Mouse (Mus musculus) ovary, postnatal 14 days (tissue): Measurements from ENCODE around the gene Tusc2.
A peak's percentile ranks its signal among the peaks of the same experiment; 100 is the strongest.

Source experiments
- DNase-seq: peaks from one replicate; pipeline ENCODE4 v3.0.0; 2022; ENCODE audit warnings: low spot score

Gene Tusc2

DNA sequence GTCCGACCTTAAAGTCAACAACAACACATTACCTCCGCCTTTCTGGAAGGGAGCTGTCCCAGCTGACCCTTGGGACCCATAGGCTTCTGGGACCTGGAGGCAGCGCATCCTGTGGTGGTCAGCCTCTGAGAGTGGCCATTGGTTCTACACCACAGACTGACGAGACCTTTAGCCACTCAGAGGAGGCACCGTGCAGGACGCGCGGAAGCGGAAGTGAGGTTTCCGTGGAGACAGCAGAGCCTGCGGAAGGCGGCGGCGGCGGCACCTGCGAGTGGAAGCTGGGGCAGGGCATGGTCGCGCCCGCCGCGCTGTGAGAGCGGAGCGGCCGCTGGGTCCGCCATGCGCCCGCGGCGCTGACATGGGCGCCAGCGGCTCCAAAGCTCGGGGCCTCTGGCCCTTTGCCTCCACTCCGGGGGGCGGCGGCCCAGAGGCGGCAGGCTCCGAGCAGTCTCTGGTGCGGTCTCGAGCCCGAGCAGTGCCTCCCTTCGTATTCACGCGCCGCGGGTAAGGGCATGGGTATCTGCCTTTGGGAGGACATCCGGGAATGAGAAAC is at the start of gene Tusc2:
TSS of gene Tusc2 (plus strand) at position 227 of the 553 bp plus-strand sequence.
- DNase-seq = peak; percentile 89

DNA sequence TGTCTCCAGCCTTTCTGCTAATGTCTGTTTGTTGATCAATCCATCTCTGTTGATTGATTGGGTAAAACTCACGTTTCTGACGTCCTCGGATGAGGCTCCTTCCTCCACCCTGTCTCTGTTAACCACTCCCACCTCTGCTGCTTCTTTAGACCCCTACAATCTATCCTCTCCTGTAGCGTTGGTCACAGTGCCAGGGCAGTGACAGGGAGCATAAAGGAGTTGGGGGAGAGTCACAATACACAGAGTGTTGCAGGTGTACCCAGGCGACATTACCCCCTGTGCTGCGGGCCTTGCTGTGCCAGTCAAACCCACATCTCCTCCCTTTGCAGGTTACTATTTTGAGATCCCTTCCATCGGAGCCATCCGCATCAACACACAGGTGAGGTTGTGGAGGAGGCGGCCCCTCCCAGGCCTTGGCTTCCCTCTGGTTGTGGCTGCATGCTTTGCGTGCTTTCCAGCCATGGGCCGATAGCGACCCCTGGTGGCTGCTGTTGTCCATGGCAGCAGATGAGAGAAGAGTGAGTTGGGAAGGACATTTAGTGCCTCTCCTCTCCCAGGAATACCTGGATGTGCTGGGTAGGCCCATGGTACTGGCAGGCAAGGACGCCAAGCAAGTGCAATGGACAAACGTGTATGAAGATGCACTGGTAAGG is 48.6 kb upstream of the Tusc2 start:
- peak; percentile 81 for DNase-seq

DNA sequence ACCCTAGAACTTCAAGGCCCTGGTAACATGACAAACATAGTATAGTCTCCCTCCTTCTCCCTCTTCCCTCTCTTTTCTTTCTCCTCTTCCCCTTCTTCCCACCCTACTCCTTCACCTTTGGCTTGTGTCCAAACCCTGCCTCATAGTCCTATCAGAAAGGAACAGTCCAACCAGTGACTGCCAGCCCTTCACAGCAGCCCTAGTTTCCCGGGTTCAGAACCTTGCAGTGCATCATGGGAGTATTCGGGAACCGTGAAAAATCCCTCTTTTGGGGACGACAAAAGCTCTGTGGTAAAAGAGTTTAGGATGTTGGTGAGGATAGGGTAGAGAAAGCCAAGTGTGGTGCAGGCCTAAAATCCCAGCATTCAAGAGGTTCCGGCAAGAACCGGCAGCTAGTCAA is 42.7 kb upstream of the Tusc2 start:
- no peak for DNase-seq

DNA sequence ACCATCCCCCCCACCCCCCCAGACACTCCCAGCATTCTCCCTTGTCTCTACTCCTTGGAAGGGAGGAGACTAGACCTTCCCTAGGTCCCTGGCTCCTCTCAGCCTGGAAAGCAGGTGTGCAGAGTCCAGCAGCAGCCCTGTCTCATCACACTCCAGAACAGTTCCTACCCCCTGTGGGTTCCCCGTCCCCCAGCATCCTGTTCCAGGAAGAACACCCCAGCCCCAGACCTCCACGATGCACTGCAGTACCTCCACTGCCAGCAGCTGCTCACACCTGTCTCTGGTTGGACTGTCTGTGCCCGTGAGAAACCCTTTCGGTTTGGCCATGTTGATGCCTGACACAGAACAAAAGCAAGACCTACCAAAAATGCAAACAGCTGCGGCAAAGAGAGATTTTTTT is 41.9 kb upstream of the Tusc2 start:
- no peak for DNase-seq

DNA sequence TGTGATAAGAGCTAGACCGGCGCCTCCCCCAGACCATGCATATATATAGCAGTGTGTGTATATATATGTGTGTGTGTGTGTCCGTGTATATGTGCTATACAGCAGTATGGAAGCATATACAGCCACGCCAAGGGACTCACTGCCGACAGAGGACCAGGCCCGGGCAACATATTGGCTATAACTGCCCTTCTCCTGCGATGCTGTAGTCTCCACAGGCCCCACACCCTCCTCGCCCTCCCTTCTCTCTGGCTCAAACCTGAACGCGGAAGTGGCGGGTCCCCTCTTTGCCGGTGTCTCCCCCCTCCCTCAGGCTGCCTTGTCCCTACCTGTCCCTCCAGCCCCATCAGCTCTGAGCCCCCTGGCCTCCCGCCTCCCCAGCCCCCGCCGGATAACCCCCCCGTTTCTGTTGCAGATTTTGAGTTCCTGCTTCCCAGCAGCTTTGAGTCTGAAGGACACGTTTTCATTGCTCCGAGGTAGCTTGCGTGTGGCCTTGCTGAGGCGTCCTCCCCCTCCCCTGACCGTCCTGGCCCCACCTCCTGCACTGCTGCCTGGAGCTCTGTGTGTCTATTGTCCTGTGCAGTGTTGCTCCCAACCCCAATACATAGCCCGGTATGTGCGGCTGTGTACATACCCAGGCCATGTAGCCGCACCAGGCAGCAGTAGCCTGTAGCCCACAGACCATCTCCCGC is 41.2 kb upstream of the Tusc2 start:
- no peak for DNase-seq

DNA sequence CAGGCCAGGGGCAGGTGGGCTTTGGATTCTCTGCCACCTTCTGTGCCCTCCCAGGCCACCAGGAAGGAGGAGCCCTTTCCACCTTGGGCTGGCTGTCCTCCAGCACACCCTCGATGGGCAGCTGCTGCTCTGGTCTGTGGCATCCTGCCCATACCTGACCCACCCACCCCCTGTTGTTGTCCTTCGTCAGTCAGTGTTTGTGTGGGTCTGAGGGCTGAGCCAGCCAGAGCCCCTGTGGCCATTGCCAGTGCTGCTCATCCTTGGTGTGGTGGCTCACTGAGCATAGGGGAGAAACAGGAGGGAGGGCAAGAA is 40.7 kb upstream of the Tusc2 start:
- no peak for DNase-seq

DNA sequence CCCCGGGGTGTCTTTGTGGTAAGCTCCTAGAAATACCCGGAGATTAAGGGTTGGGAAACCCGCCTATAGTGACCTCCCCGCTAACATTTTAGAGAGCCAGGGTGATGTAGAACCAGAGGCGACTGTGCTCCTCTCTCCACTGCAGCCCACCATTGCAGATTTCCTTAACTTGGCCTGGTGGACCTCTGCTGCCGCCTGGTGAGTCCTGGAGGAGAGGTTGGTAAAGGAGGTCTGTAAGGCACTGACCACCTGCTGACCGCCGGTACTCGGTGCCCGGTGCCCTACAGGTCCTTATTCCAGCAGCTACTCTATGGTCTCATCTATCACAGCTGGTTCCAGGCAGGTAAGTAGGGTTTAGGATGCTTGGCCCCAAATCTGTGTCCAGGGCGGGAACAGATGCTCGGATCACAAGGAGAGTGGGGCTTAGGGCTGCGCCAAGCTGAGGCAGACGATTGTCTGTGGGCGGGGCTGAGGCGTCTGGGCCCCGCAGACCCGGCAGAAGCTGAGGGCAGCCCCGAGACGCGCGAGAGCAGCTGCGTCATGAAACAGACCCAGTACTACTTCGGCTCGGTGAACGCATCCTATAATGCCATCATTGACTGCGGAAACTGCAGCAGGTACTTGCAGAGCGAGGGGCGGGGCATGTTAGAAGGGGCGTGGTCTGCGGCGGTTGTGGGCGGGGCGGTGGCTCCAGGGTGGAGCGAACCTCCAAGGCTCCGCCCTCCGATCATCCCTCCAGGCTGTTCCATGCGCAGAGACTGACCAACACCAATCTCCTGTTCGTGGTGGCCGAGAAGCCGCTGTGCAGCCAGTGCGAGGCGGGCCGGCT is 36.6 kb upstream of the Tusc2 start:
- peak; percentile 89 for DNase-seq

DNA sequence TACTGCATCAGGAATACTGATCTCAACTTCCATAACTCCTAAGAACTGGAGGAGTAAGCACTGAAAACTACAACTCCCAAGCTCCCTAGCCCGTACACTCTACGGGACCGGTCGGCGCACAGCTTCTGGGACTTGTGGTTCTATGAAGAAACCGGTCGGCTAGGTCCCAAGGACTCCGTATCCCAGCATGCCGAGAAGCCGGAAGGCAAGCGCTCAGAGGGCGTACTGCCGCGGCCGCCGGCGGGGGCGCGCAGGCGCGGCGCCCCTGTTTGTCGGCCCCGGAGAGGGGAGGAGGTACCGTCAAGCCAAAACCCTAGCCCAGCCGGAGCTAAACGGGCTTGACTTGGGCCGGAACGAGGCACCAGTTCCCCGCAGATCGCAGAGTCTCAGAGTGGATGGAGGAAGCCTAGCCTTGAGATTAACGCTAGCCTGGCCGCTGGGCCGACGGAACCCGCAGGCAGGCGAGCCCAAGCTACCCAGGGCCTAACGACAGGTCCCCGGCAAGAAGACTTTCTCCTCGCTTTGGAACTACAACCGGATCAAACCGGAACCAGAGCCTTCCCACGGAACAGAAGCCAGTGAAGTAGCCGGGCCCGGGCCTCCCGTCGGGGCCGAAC is 29.2 kb upstream of the Tusc2 start, which contains the start of gene Tmem115:
TSS of gene Tmem115 (plus strand) at position 155 of the 617 bp plus-strand sequence.
- DNase-seq = peak; percentile 78

DNA sequence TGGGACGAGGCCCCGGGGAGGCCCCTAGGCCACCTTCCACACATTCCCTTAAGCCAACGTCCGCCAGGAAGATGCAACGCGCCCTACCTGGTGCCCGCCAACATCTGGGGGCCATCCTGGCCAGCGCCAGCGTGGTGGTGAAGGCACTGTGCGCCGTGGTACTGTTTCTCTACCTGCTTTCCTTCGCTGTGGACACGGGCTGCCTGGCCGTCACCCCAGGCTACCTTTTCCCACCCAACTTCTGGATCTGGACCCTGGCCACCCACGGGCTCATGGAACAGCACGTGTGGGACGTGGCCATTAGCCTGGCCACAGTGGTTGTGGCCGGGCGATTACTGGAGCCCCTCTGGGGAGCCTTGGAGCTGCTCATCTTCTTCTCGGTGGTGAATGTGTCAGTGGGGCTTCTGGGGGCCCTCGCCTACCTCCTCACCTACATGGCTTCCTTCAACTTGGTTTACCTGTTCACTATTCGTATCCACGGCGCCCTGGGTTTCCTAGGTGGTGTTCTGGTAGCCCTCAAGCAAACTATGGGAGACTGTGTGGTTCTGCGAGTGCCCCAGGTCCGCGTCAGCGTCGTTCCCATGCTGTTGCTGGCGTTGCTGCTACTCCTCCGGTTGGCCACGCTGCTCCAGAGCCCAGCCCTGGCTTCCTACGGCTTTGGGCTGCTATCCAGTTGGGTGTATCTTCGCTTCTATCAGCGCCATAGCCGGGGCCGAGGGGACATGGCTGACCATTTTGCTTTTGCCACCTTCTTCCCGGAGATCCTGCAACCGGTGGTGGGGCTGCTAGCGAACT is 28.4 kb upstream of the Tusc2 start:
- DNase-seq = no peak

DNA sequence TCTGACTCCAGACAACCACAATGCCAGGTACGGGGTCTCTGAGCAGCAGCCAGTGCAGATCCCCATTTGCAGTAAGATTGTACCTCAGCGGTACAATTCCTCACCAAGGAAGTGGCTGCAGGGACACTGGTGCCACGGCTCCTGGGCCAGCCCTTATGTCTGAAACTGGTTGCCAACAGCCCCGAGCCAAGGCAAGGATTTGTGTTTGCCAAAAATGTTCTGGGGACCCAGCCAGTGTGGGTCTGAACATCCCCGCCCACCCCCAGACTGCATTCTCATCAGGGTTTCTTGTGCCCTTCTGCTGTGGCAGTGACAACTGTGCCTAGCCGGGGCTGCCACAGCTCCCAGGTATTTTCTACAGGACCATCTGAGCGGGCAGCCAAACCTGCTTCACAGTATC is 24.8 kb upstream of the Tusc2 start:
- no peak for DNase-seq

DNA sequence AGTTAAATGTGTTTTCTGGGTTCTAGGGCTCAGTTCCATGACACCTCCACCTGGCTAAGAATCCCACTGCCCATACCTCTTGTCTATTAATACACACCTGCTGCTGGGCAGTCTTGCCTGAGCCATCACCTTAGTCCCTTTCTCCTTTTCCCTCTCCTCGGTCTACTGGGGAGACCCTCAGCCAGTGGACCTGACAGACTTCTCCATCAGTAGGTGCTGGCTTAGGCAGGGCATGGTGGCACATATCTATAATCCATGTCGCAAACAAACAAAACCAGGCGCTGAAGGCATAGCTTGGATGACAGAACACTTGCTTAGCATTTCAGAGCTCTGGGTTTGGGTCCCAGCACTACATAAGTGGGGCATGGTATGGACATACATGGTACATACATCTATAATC is 24.3 kb upstream of the Tusc2 start:
- no peak for DNase-seq

DNA sequence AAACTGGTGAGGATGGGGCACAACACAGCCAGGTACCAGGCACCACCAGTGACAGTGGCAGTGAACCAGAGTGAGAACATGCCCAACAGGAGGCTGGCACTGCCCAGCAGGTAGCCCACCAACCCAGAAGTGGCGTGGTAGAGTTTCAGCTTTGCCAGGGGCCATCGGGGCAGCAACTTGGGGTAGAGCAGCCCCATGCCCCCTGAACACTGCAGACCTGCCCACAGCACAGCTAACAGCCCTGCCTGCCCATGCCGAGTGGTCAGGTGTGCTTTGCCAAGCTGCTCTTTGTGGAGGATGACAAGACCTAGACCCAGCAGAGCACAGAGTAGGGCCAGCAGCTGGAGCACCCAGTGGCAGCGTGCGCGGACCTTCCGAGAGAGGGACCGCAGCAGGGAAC is 23.1 kb upstream of the Tusc2 start:
- no peak for DNase-seq

DNA sequence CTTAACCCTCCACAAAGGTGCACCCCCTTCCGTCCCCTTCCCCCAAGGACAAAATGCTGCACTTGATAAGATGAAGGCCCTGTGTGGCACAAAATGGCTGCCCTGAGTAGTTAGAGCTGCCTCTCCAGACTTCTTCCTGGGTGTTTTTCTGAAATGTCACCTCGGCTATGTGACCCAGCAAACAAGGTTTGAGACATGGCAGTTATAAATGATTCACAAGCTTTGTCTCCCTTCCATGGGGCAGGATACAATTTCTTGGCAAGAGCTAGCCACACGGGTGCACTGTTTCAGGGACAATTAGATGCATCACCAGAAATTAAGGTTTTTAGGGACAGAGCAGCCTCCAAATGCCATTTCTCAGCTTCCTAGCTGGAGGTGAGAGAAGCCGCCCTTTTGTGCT is 22.6 kb upstream of the Tusc2 start:
- DNase-seq = no peak

DNA sequence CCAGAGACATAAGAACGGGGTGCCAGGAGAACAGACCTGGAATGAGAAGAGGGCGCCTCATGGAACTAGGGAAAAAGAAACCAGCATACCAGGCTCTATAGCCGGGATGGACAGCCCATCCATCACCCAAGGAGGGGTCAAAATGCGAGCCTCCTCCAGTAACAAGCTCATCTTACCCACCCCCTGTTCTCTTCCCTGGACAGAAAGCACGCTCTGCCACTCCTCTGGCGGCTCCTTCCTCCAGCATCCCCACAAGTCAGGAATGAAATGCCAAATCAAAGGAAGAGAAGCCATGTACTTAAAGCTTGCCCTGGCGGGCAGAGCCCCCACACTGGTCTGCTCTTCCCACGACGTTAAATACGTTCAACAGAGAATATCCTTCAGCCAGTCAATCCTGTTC is 22.1 kb upstream of the Tusc2 start:
- DNase-seq = no peak

DNA sequence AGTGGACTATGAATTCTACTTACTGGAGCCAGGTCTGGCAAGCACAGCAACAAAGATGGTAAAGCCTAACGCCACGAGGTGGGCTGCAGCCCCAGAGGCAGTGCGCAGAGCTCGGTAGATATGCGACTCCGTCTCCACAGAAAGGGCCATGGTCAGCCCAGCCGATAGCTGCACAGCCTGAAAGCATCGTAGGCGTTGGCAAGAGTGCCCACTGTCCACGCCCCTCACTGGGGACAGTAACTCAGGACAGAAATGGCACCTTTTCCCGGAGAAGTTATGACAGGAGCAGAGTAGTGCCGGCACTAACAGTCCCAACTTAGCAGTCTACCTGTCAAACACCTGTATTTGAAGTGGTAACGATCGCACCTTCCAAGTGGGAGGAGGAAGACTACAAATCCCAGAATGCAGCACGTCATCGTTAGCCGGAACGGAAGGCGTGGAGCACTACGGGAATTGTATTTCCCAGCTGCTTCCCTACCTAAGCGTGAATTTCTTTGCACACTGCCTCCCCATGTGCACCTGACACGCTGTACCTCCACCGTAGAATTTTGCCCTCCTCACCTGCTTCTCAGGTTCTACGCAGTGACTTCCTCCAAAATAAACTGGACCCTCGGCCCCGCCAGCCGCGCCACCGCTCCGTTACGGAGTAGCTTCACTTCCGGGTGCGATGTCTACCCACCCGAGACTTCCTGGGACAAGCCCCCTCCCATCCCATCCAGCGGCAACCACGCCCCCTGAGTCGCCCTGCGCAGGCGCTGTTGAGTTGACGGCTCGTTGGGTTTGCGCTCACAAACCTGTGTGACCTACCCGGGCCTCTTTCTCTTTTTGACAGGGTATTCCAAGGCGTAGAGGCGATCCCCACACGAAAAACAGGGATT is 21.3 kb upstream of the Tusc2 start, which contains the start of the genes Cyb561d2 and Nprl2:
TSS of gene Cyb561d2 (minus strand) at position 720 of the 878 bp plus-strand sequence.
TSS of gene Nprl2 (plus strand) at position 753 of the 878 bp plus-strand sequence.
- peak; percentile 86 for DNase-seq

DNA sequence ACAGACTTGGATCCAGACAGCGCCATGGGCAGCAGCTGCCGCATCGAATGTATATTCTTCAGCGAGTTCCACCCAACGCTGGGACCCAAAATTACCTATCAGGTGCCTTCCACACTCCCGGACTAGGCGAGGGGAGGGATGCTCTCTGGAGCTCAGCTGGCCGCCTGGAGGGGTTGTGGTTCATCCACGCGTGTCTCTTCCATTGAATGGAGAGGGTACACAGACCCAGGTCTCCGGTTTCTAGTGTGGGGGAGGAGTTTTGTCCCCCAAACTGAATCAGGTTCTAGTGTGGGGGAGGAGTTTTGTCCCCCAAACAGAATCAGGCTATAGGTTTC is 20.7 kb upstream of the Tusc2 start:
- DNase-seq = no peak

DNA sequence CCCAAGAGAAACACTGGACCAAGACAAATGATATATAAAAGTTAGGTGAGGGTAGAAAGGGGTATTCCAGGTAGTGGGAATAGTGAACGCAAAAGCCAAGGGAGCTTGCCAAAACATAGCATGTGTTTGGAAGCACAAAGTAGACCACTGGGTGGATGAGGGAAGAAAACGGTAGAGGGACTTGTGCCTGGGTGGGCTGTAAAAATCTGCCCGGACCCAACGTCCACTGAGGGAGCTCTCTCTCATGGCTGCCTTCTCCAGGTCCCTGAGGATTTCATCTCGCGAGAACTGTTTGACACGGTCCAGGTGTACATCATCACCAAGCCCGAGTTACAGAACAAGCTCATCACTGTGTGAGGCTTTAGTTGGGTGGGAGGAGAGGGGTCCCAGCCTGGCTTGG is 20.3 kb upstream of the Tusc2 start:
- no peak for DNase-seq

DNA sequence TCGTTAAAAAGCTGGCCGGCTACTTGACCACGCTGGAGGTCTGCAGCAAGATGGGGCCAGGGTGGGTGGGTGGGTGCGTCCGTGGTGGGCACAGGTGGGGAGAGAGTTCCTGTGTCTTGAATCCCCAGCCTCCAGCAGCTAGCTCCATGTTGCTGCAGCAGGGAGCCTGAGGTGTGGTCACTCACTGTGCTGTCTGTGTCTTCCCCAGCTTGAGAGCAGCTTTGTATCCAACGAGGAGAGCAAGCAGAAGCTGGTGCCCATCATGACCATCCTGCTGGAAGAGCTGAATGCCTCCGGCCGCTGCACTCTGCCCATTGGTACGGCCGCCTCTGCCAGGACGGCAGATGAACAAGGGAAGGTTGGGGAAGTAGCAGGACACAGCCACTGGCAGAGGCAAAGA is 19.8 kb upstream of the Tusc2 start:
- no peak for DNase-seq

DNA sequence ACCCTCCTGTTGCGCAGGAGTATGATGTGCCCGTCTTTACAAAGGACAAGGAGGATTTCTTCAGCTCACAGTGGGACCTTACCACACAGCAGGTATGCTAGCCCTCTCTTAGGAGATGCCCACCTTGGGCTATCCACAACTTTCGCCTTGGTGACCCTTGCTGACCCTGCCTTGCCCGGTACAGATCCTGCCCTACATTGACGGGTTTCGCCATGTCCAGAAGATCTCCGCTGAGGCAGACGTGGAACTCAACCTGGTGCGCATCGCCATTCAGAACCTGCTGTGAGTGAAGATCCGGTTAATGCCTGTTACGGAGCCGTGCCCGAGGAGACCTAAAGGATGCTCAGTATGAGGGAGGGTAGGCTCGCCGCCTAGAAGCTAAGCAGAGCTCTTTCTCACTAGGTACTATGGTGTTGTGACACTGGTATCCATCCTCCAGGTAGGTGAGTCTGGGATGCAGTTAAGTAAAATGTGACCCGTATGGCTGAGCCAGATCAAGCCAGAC is 18.8 kb upstream of the Tusc2 start:
- no peak for DNase-seq

DNA sequence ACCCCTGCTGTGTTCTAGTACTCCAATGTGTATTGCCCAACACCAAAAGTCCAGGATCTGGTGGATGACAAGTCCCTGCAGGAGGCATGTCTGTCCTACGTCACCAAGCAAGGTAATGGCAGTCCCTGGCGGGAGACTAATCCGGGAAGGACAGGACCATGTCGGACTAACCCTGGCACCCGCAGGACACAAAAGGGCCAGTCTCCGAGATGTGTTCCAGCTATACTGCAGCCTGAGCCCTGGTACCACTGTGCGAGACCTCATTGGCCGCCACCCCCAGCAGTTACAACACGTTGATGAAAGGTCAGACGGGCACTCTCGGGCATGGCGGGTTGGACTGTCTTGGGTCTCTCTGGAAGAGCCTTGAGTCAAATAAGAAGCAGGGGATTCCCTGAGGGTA is 18.3 kb upstream of the Tusc2 start:
- DNase-seq = no peak
